Mouse (Mus musculus) intestine, embryonic 15.5 days (tissue): ENCODE results near the gene Ppp2r3a. TPM values are rescaled to one million over a fixed set of nuclear protein-coding genes. Genes with fewer than 3 reads are reported as not detected.

ENCODE experiments used
- ATAC-seq: fragments of 200-750 bp; cut with Nextera tagmentation; 2 replicates; pipeline ENCODE4 v1.8.0; 2017; ENCODE audit warnings: moderate TSS enrichment, moderate library complexity
- H3K27ac ChIP-seq: fragments of 300-500 bp; sonication (generic); 2 replicates; pipeline ENCODE4 v1.5.1; 2015; ENCODE audit warnings: mild to moderate bottlenecking, inconsistent platforms
- H3K27me3 ChIP-seq: fragments of 300-500 bp; sonication (generic); replicated peaks from 2 replicates; pipeline ENCODE4 v1.6.1; 2015; ENCODE audit warnings: inconsistent platforms
- H3K36me3 ChIP-seq: fragments of 300-500 bp; sonication (generic); 2 replicates; pipeline ENCODE4 v1.6.1; 2015; ENCODE audit warnings: inconsistent platforms
- H3K4me1 ChIP-seq: fragments of 300-500 bp; sonication (generic); replicated peaks from 2 replicates; pipeline ENCODE4 v1.6.1; 2015; ENCODE audit warnings: inconsistent platforms
- H3K4me2 ChIP-seq: fragments of 300-500 bp; sonication (generic); replicated peaks from 2 replicates; pipeline ENCODE4 v1.6.1; 2015; ENCODE audit warnings: mild to moderate bottlenecking, inconsistent platforms
- H3K4me3 ChIP-seq: fragments of 300-500 bp; sonication (generic); replicated peaks from 2 replicates; pipeline ENCODE4 v1.5.1; 2015; ENCODE audit warnings: inconsistent platforms
- H3K9ac ChIP-seq: fragments of 300-500 bp; sonication (generic); 2 replicates; pipeline ENCODE4 v1.6.1; 2015; ENCODE audit warnings: inconsistent platforms
- H3K9me3 ChIP-seq: fragments of 300-500 bp; sonication (generic); 2 replicates; pipeline ENCODE4 v1.6.1; 2016; ENCODE audit warnings: inconsistent platforms
- WGBS: fragments of 180-500 bp; shearing (Covaris S2); methylation state at CpG from one replicate; pipeline ENCODE4 v1.1.7; 2015; 5-methylcytosine and 5-hydroxymethylcytosine counted together
- polyA plus RNA-seq: library from polyadenylated mRNA; unstranded; fragments of >200 nt; fragmentation: Nextera tagmentation; extraction: Ambion mirVana; gene quantifications from 2 replicates; pipeline ENCODE4 v1.2.1, GENCODE M21; 2015

Gene Ppp2r3a
- polyA plus RNA-seq, 1 experiment from 2014 or later, result 9.8 TPM

DNA sequence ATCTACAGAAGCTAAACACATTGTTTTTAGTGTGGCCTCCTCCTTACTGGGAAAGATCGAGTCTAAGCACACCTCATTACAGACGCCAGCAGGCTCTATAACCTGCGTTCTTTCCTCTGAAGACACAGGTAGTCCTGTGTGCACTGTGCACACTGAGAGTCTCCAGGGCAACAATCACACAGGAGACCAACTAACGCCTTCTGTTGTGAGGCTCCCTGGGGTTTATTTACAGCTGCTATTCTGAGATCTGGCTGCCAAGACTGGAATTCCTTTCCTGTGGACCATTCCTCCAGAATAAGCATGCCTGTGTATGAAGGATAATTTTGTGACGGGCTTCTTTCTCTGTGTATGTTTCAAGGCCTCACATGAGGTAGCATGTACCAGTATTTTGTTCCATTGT, 51.0 kb downstream of the Ppp2r3a start:
- Histone ChIP-seq H3K4me1 (0 out of 2 replicates have a peak, but pooled peaks cover 2% of the 10 kb centered on the region), H3K36me3 (no peaks in the 10 kb centered on the region), H3K9ac (no peak overlapping the region), H3K4me2 (no peak overlapping the region), H3K27me3 (no peaks in the 10 kb centered on the region), H3K9me3 (no peaks in the 10 kb centered on the region), H3K27ac (no peak overlapping the region), H3K4me3 (no peak overlapping the region)
- 42% methylated on average over 5 of the region's 5 CpGs for WGBS
- ATAC-seq, result no peak

DNA sequence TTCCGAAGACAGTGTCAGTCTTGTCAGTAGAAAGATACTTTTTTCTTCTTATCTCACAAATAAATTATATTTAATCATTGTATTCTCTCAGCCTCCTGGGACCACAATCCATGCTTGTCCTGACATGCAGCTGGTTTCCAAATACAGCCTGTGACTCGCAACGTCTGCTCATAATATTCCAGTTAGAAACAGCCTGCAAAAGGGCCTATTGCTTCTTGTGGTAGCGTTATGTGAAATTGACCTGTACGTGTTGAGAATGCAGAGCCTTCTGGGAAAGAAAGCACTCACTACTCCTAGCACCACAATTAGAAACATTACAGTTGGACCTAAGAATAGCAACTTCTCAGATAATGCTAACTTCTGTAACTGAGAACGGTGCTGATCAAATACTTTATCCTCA, 52.8 kb downstream of the Ppp2r3a start:
- no peak overlapping the region for H3K27ac ChIP-seq
- no peaks in the 10 kb centered on the region for H3K36me3 ChIP-seq
- no peak overlapping the region for H3K9ac ChIP-seq
- no peak overlapping the region for H3K4me3 ChIP-seq
- no peak for ATAC-seq
- H3K4me2 ChIP-seq, result no peak overlapping the region
- H3K27me3 ChIP-seq, result no peaks in the 10 kb centered on the region
- no peaks in the 10 kb centered on the region for H3K9me3 ChIP-seq
- WGBS, result 67% methylated on average over 6 of the region's 6 CpGs
- 0 out of 2 replicates have a peak, but pooled peaks cover 2% of the 10 kb centered on the region for H3K4me1 ChIP-seq

GRCm38 (mm10) chr9:101198261-101198660, 53.3 kb downstream of the Ppp2r3a start:
- ATAC-seq, result no peak
- WGBS, result 67% methylated on average over 3 of the region's 3 CpGs
- H3K9ac ChIP-seq, result no peak overlapping the region
- no peaks in the 10 kb centered on the region for H3K9me3 ChIP-seq
- no peak overlapping the region for H3K4me3 ChIP-seq
- H3K27me3 ChIP-seq, result no peaks in the 10 kb centered on the region
- 0 out of 2 replicates have a peak, but pooled peaks cover 2% of the 10 kb centered on the region for H3K4me1 ChIP-seq
- H3K27ac ChIP-seq, result no peak overlapping the region
- H3K36me3 ChIP-seq, result no peaks in the 10 kb centered on the region
- H3K4me2 ChIP-seq, result no peak overlapping the region

DNA sequence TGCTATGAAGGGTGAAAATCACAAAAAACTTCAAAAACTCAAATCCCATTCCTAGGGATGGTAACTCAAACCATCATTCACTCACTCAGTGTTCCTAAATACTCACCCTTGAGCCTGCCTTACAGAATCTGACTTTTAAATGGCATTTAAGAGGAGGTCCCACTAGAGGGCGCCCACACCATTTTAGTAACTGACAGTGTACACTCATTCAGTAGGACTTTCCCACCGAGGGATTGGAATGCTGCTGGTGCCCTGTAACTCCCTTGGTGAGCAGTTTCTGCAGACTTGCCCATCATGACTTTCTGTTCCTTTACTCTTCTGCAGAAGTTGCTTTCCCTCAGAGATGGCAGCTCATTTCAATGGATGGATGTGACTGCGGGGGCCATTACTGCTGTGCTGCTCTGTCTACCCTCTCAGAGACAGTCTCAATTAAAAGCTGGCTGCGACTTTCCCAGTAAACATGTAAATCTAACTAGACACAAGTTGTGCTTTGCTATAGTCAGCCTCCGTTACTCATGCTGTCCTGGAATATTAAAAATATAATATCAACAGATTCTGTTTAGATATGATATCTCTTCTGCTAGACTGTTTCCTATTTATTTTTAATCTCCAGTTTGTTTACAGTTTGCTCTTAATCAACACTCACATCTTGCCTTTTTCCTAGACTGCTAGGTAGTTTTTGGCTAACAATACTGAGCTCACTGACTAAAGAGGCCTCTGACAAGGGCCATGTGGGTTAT, 69.5 kb downstream of the Ppp2r3a start:
- Histone ChIP-seq H3K4me2 (no peak overlapping the region), H3K4me3 (no peak overlapping the region), H3K9me3 (no peaks in the 10 kb centered on the region), H3K27ac (no peak overlapping the region), H3K9ac (no peak overlapping the region), H3K27me3 (no peaks in the 10 kb centered on the region), H3K36me3 (no peaks in the 10 kb centered on the region), H3K4me1 (no peaks in the 10 kb centered on the region)
- ATAC-seq, result peak; percentile 83
- 39% methylated on average over 5 of the region's 5 CpGs for WGBS

GRCm38 (mm10) chr9:101181291-101181690, 70.3 kb downstream of the Ppp2r3a start:
- no peak for ATAC-seq
- Histone ChIP-seq H3K9ac (no peak overlapping the region), H3K36me3 (no peaks in the 10 kb centered on the region), H3K27me3 (no peaks in the 10 kb centered on the region), H3K4me2 (no peak overlapping the region), H3K4me1 (no peaks in the 10 kb centered on the region), H3K9me3 (no peaks in the 10 kb centered on the region), H3K27ac (no peak overlapping the region), H3K4me3 (no peak overlapping the region)
- 76% methylated on average over 6 of the region's 6 CpGs for WGBS

- Histone ChIP-seq H3K9ac (no peak overlapping the region), H3K27ac (no peak overlapping the region), H3K4me2 (no peak overlapping the region), H3K9me3 (no peaks in the 10 kb centered on the region), H3K4me1 (no peaks in the 10 kb centered on the region), H3K36me3 (no peaks in the 10 kb centered on the region), H3K27me3 (no peaks in the 10 kb centered on the region), H3K4me3 (no peak overlapping the region)
- WGBS, result 60% methylated on average over 2 of the region's 2 CpGs
- ATAC-seq, result no peak
These were observed 71.4 kb downstream of the Ppp2r3a start for GRCm38 (mm10) chr9:101180234-101180633.

GRCm38 (mm10) chr9:101160627-101161026, 91.0 kb downstream of the Ppp2r3a start:
- Histone ChIP-seq H3K4me1 (no peaks in the 10 kb centered on the region), H3K27me3 (no peaks in the 10 kb centered on the region), H3K27ac (no peak overlapping the region), H3K36me3 (no peaks in the 10 kb centered on the region), H3K4me3 (no peak overlapping the region), H3K9ac (no peak overlapping the region), H3K4me2 (no peak overlapping the region), H3K9me3 (no peaks in the 10 kb centered on the region)
- no peak for ATAC-seq
- 83% methylated on average over 1 of the region's 1 CpGs for WGBS

GRCm38 (mm10) chr9:101160092-101160491, 91.5 kb downstream of the Ppp2r3a start:
- no peak for ATAC-seq
- Histone ChIP-seq H3K36me3 (no peaks in the 10 kb centered on the region), H3K27ac (no peak overlapping the region), H3K4me2 (no peak overlapping the region), H3K4me1 (no peaks in the 10 kb centered on the region), H3K27me3 (no peaks in the 10 kb centered on the region), H3K9ac (no peak overlapping the region), H3K4me3 (no peak overlapping the region), H3K9me3 (no peaks in the 10 kb centered on the region)
- 70% methylated on average over 5 of the region's 5 CpGs for WGBS

GRCm38 (mm10) chr9:101159431-101159830, 92.2 kb downstream of the Ppp2r3a start:
- no peak overlapping the region for H3K4me2 ChIP-seq
- H3K4me3 ChIP-seq, result no peak overlapping the region
- H3K9ac ChIP-seq, result no peak overlapping the region
- no peak for ATAC-seq
- no peaks in the 10 kb centered on the region for H3K36me3 ChIP-seq
- H3K9me3 ChIP-seq, result no peaks in the 10 kb centered on the region
- H3K4me1 ChIP-seq, result no peaks in the 10 kb centered on the region
- no peak overlapping the region for H3K27ac ChIP-seq
- WGBS, result 95% methylated on average over 1 of the region's 1 CpGs
- no peaks in the 10 kb centered on the region for H3K27me3 ChIP-seq

DNA sequence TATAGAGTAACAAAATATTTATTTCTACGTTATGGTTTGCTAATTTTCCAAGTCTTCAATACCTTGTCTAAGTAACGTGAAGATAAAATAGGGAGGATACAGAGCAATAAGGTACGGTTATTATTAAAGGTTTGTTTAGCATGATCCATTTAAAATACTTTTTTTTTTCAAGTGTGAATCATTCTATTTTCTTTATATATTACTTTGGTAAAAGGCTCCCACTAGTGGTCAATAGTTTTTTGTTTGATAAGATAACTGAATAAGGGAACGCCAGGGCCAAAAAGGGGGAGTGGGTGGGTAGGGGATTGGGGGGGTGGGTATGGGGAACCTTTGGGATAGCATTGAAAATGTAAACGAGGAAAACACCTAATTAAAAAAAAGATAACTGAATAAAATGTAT, 98.7 kb downstream of the Ppp2r3a start:
- ATAC-seq, result no peak

GRCm38 (mm10) chr9:101143635-101144034, 108.0 kb downstream of the Ppp2r3a start:
- H3K9me3 ChIP-seq, result no peaks in the 10 kb centered on the region
- WGBS, result 75% methylated on average over 4 of the region's 4 CpGs
- no peak overlapping the region for H3K27ac ChIP-seq
- H3K4me1 ChIP-seq, result no peaks in the 10 kb centered on the region
- no peaks in the 10 kb centered on the region for H3K36me3 ChIP-seq
- H3K4me3 ChIP-seq, result no peak overlapping the region
- no peaks in the 10 kb centered on the region for H3K27me3 ChIP-seq
- no peak overlapping the region for H3K4me2 ChIP-seq
- ATAC-seq, result no peak
- H3K9ac ChIP-seq, result no peak overlapping the region

More for the DNA sequence above, 98.7 kb downstream of the Ppp2r3a start:
- Histone ChIP-seq H3K4me2 (no peak overlapping the region), H3K4me1 (no peaks in the 10 kb centered on the region), H3K9ac (no peak overlapping the region), H3K4me3 (no peak overlapping the region), H3K9me3 (no peaks in the 10 kb centered on the region), H3K27ac (no peak overlapping the region), H3K27me3 (no peaks in the 10 kb centered on the region), H3K36me3 (no peaks in the 10 kb centered on the region)
- 69% methylated on average over 5 of the region's 5 CpGs for WGBS

GRCm38 (mm10) chr9:101114182-101114884, 137.3 kb downstream of the Ppp2r3a start:
- Histone ChIP-seq H3K4me3 (no peak overlapping the region), H3K9ac (no peak overlapping the region), H3K9me3 (no peaks in the 10 kb centered on the region), H3K4me2 (no peak overlapping the region), H3K27me3 (no peaks in the 10 kb centered on the region), H3K27ac (no peak overlapping the region), H3K36me3 (no peaks in the 10 kb centered on the region), H3K4me1 (0 out of 2 replicates have a peak, but pooled peaks cover 2% of the 10 kb centered on the region)
- WGBS, result 86% methylated on average over 8 of the region's 8 CpGs
- no peak for ATAC-seq

- Histone ChIP-seq H3K36me3 (no peaks in the 10 kb centered on the region), H3K27ac (no peak overlapping the region), H3K4me2 (no peak overlapping the region), H3K9ac (no peak overlapping the region), H3K27me3 (no peaks in the 10 kb centered on the region), H3K9me3 (no peaks in the 10 kb centered on the region), H3K4me1 (0 out of 2 replicates have a peak, but pooled peaks cover 2% of the 10 kb centered on the region), H3K4me3 (no peak overlapping the region)
- ATAC-seq, result no peak
- WGBS, result 71% methylated on average over 4 of the region's 4 CpGs
These were observed 138.3 kb downstream of the Ppp2r3a start for GRCm38 (mm10) chr9:101113317-101113716.
